In the genomic region with DNA sequence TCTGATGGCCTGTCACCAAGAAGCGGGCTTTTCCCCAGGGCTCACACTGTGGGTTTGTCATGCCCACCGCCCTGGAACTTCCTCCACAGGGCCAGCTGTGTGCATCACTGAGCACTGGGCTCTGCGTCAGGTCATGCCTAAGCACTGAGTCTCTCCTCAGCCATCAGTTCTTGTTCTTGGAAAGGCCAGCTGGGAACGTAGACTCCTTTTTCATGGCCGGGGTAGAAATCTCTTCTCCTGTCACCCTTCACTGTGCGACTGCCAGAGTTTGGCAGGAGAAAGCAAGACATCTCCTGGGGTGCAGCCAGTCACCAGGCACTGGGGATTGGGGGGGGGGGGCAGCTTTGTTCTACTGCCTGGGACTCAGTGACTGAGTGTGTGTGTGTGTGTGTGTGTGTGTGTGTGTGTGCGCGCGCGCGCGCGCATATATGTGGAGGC, we compare ENCODE assay signal across 13 mouse cellular contexts.
DNase-seq lines count a peak whose midpoint lies in the region; ATAC-seq lines count a peak whose summit lies in the region.
"Had no signal": no experiment of that assay in that cellular context is flagged by ENCODE, and none has a peak within 500 bp of the region (broad histone marks: within the 10 kb centered on the region; RNA-seq: fewer than 3 reads in every experiment).

No protein-coding gene starts in this region.

- H3K27me3 ChIP-seq in kidney, embryonic 15.5 days, result peaks cover 22% of the 10 kb centered on the region
- H3K27me3 ChIP-seq in midbrain, embryonic 12.5 days, result peaks cover 86% of the 10 kb centered on the region
- H3K27me3 ChIP-seq in midbrain, embryonic 14.5 days (ENCODE audit: control insufficient read depth, insufficient read depth, low read length), result peaks cover 25% of the 10 kb centered on the region; the same call in 1 of the 2 replicates
- peaks cover 3% of the 10 kb centered on the region; the same call in 1 of the 2 replicates for H3K27me3 ChIP-seq in hindbrain, embryonic 16.5 days (replicated peaks; ENCODE audit: control insufficient read depth, insufficient read depth, low read length)

- no peak overlapping the region for H3K4me3 ChIP-seq in kidney, embryonic 15.5 days (replicated peaks)
- H3K4me3 ChIP-seq in midbrain, embryonic 12.5 days, result no peak overlapping the region
- H3K4me3 ChIP-seq in midbrain, embryonic 14.5 days (replicated peaks; ENCODE audit: low read depth, low read length), result no peak overlapping the region
- no peak overlapping the region for H3K4me3 ChIP-seq in hindbrain, embryonic 16.5 days (ENCODE audit: low read length)
- H3K4me3 ChIP-seq: gastrocnemius, adult 2 months; intestine, embryonic 15.5 days had no signal

- DNase-seq in kidney, postnatal 25 days, result no peak
- DNase-seq in midbrain, embryonic 14.5 days, result no peak
- peak; percentile 35 for DNase-seq in retina, embryonic 14.5 days (ENCODE audit: low spot score)
- no peak for DNase-seq in ovary, postnatal 10 days (ENCODE audit: low spot score)
- DNase-seq: cerebellum, adult 8-10 months; liver; lung, embryonic 14.5 days had no signal

- ATAC-seq in kidney, embryonic 15.5 days (replicated peaks; ENCODE audit: low FRiP score), result peak; percentile 67
- ATAC-seq in midbrain, embryonic 12.5 days (ENCODE audit: low FRiP score, low read depth), result peak; percentile 20; the same call in 1 of the 2 replicates
- ATAC-seq in midbrain, embryonic 14.5 days (ENCODE audit: low FRiP score, low TSS enrichment), result no peak
- peak; percentile 87 for ATAC-seq in hindbrain, embryonic 16.5 days
- ATAC-seq: CD4-positive, CD25-positive, alpha-beta regulatory T cell, adult 4 months; intestine, embryonic 15.5 days had no signal

- WGBS in kidney, embryonic 15.5 days, result 67% methylated on average over 13 of the region's 13 CpGs
- WGBS in midbrain, embryonic 12.5 days, result 78% methylated on average over 13 of the region's 13 CpGs
- WGBS in midbrain, embryonic 14.5 days, result 68% methylated on average over 13 of the region's 13 CpGs
- 68% methylated on average over 13 of the region's 13 CpGs for WGBS in hindbrain, embryonic 16.5 days

- H3K9ac ChIP-seq in kidney, embryonic 15.5 days, result no peak overlapping the region
- no peak overlapping the region for H3K9ac ChIP-seq in midbrain, embryonic 12.5 days (replicated peaks)
- no peak overlapping the region for H3K9ac ChIP-seq in midbrain, embryonic 14.5 days (replicated peaks; ENCODE audit: low read length)
- H3K9ac ChIP-seq in hindbrain, embryonic 16.5 days (ENCODE audit: low read depth, low read length), result no peak overlapping the region
- H3K9ac ChIP-seq: intestine, embryonic 15.5 days; lung, embryonic 14.5 days had no signal

- no peaks in the 10 kb centered on the region for H3K36me3 ChIP-seq in kidney, embryonic 15.5 days
- no peaks in the 10 kb centered on the region for H3K36me3 ChIP-seq in midbrain, embryonic 12.5 days
- no peaks in the 10 kb centered on the region for H3K36me3 ChIP-seq in midbrain, embryonic 14.5 days (ENCODE audit: control insufficient read depth, insufficient read depth, low read length)
- no peaks in the 10 kb centered on the region for H3K36me3 ChIP-seq in hindbrain, embryonic 16.5 days (ENCODE audit: control insufficient read depth, insufficient read depth, low read length)
- H3K36me3 ChIP-seq: intestine, embryonic 15.5 days had no signal

- no peak overlapping the region for H3K27ac ChIP-seq in kidney, embryonic 15.5 days
- no peak overlapping the region for H3K27ac ChIP-seq in midbrain, embryonic 12.5 days (replicated peaks)
- no peak overlapping the region for H3K27ac ChIP-seq in midbrain, embryonic 14.5 days (replicated peaks; ENCODE audit: low read depth, low read length)
- H3K27ac ChIP-seq in hindbrain, embryonic 16.5 days (ENCODE audit: low read depth, low read length), result 0 out of 2 replicates have a peak overlapping the region, but pooled peaks have one; percentile 49
- H3K27ac ChIP-seq: gastrocnemius, adult 2 months; intestine, embryonic 15.5 days had no signal

- H3K4me1 ChIP-seq in kidney, embryonic 15.5 days, result peaks cover 27% of the 10 kb centered on the region
- peaks cover 44% of the 10 kb centered on the region for H3K4me1 ChIP-seq in midbrain, embryonic 12.5 days
- H3K4me1 ChIP-seq in midbrain, embryonic 14.5 days (ENCODE audit: control insufficient read depth, insufficient read depth, low read length), result peaks cover 19% of the 10 kb centered on the region
- peaks cover 29% of the 10 kb centered on the region for H3K4me1 ChIP-seq in hindbrain, embryonic 16.5 days (ENCODE audit: control insufficient read depth, insufficient read depth, low read depth, low read length)

- no peak overlapping the region for H3K4me2 ChIP-seq in kidney, embryonic 15.5 days
- no peak overlapping the region for H3K4me2 ChIP-seq in midbrain, embryonic 12.5 days (replicated peaks)
- no peak overlapping the region for H3K4me2 ChIP-seq in midbrain, embryonic 14.5 days (ENCODE audit: low read length)
- H3K4me2 ChIP-seq in hindbrain, embryonic 16.5 days (ENCODE audit: low read length), result no peak overlapping the region
- H3K4me2 ChIP-seq: intestine, embryonic 15.5 days; lung, embryonic 14.5 days had no signal

- H3K9me3 ChIP-seq in kidney, embryonic 15.5 days (replicated peaks), result no peaks in the 10 kb centered on the region
- H3K9me3 ChIP-seq in midbrain, embryonic 12.5 days, result no peaks in the 10 kb centered on the region
- H3K9me3 ChIP-seq in midbrain, embryonic 14.5 days (ENCODE audit: control insufficient read depth, low read length), result no peaks in the 10 kb centered on the region
- no peaks in the 10 kb centered on the region for H3K9me3 ChIP-seq in hindbrain, embryonic 16.5 days (ENCODE audit: control insufficient read depth, low read length)
- H3K9me3 ChIP-seq: intestine, embryonic 15.5 days had no signal
